Comparison of ENCODE assay signal across 10 mouse cellular contexts in the genomic region with DNA sequence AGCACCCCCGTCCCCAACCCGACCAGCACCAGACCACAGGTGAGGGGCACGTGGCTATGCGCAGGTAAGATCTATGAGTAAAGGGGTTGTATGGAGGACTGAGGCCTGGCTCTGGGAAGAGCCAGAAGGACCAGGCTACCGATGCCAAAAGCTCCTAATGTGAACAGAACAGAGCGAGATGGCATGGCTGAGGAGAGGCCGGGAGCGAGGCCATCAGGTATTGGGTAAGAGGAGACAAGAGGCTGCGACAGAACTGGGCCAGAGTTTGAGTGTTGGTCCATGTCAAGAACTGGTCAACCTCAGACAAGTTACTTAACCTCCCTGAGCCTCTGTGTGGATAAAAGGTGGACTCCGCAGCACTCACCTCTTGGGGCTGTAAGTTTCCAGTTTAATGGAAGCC. TPM values are rescaled to one million over a fixed set of nuclear protein-coding genes. Genes with fewer than 3 reads are reported as not detected.
DNase-seq lines count a peak whose midpoint lies in the region; ATAC-seq and TF ChIP-seq lines count a peak whose summit lies in the region.
"Had no signal": no experiment of that assay in that cellular context is flagged by ENCODE, and none has a peak within 500 bp of the region (broad histone marks: within the 10 kb centered on the region; RNA-seq: fewer than 3 reads in every experiment).

No protein-coding gene starts in this region.

- H3K9me3 ChIP-seq in kidney, embryonic 15.5 days (replicated peaks) = no peaks in the 10 kb centered on the region
- no peaks in the 10 kb centered on the region for H3K9me3 ChIP-seq in ES-E14 (ENCODE audit: control insufficient read depth, insufficient read depth, low read depth, low read length)
- H3K9me3 ChIP-seq in limb, embryonic 13.5 days = no peaks in the 10 kb centered on the region

- peak; percentile 33 to 36 for DNase-seq in adrenal gland, postnatal 36 days
- DNase-seq in adrenal gland, adult 8-10 months = no peak
- DNase-seq in kidney, postnatal 10 days = no peak
- DNase-seq in ES-E14 (ENCODE audit: low read depth, low spot score) = no peak
- no peak for DNase-seq in left cerebral cortex, adult 11 months (ENCODE audit: low spot score)

- peak overlapping the region; percentile 62 for H3K27ac ChIP-seq in kidney, embryonic 15.5 days
- no peak overlapping the region for H3K27ac ChIP-seq in ES-E14 (ENCODE audit: insufficient read depth, low read depth, low read length, poor library complexity, severe bottlenecking)
- no peak overlapping the region for H3K27ac ChIP-seq in limb, embryonic 13.5 days

- no peaks in the 10 kb centered on the region for H3K27me3 ChIP-seq in kidney, embryonic 15.5 days
- no peaks in the 10 kb centered on the region for H3K27me3 ChIP-seq in limb, embryonic 13.5 days

- peak overlapping the region; percentile 44 for H3K4me2 ChIP-seq in kidney, embryonic 15.5 days
- H3K4me2 ChIP-seq in limb, embryonic 13.5 days (replicated peaks) = peak overlapping the region; percentile 32

- H3K4me3 ChIP-seq in kidney, embryonic 15.5 days (replicated peaks) = peak overlapping the region; percentile 33
- peak overlapping the region; percentile 18 to 39; a peak in 3 of 4 replicates for H3K4me3 ChIP-seq in ES-E14 (ENCODE audit: insufficient read depth in 1 of 2, low read depth in 1 of 2, low read length in 2 of 2, poor library complexity in 1 of 2, severe bottlenecking in 1 of 2)
- H3K4me3 ChIP-seq in limb, embryonic 13.5 days = 0 out of 2 replicates have a peak overlapping the region, but pooled peaks have one; percentile 3

- peaks cover 10% of the 10 kb centered on the region for H3K4me1 ChIP-seq in kidney, embryonic 15.5 days
- peaks cover 6 to 26% of the 10 kb centered on the region in 2 experiments; a peak in 2 of 4 replicates for H3K4me1 ChIP-seq in ES-E14 (ENCODE audit: control insufficient read depth in 2 of 2, insufficient read depth in 2 of 2, low read length in 2 of 2, poor library complexity in 1 of 2)
- H3K4me1 ChIP-seq in limb, embryonic 13.5 days = 0 out of 2 replicates have a peak, but pooled peaks cover 5% of the 10 kb centered on the region

- in situ Hi-C loops in ES-E14 (cut with MboI; ENCODE audit: low sequenced_read_pairs in 2 of 2, unreplicated experiment in 2 of 2) = no loop called here

- WGBS in kidney, embryonic 15.5 days = 84% methylated on average over 10 of the region's 10 CpGs
- 84% methylated on average over 10 of the region's 10 CpGs for WGBS in limb, embryonic 13.5 days

- no peak overlapping the region for H3K9ac ChIP-seq in kidney, embryonic 15.5 days
- H3K9ac ChIP-seq in ES-E14 (ENCODE audit: insufficient read depth, low read depth, low read length, poor library complexity, severe bottlenecking) = peak overlapping the region; percentile 30
- no peak overlapping the region for H3K9ac ChIP-seq in limb, embryonic 13.5 days

- ATAC-seq in kidney, embryonic 15.5 days (replicated peaks; ENCODE audit: low FRiP score) = no peak
- ATAC-seq in limb, embryonic 13.5 days (ENCODE audit: low FRiP score, low read depth) = no peak
- no peak for ATAC-seq in erythroid progenitor cell, adult 5-6 weeks (replicated peaks; ENCODE audit: low FRiP score, poor library complexity, severe bottlenecking)
- ATAC-seq: inflammation-experienced regulatory T-cells, adult 6 months had no signal

- no peaks in the 10 kb centered on the region for H3K36me3 ChIP-seq in kidney, embryonic 15.5 days
- no peaks in the 10 kb centered on the region for H3K36me3 ChIP-seq in ES-E14 (ENCODE audit: control insufficient read depth, insufficient read depth, low read length, poor library complexity, severe bottlenecking)
- H3K36me3 ChIP-seq in limb, embryonic 13.5 days = no peaks in the 10 kb centered on the region

TF ChIP-seq in ES-E14, 5 proteins besides CTCF, POLR2A, EP300 and RAD21:
- TF ChIP-seq MAFK (IDR thresholded peaks at IDR 0.05; ENCODE audit: insufficient read depth, low read depth, low read length) = no peak
- TF ChIP-seq CHD2 (IDR thresholded peaks at IDR 0.05; ENCODE audit: low read depth, low read length) = no peak
- TF ChIP-seq ZC3H11A (IDR thresholded peaks at IDR 0.05; ENCODE audit: borderline replicate concordance, low read depth, low read length) = no peak
- no peak for TF ChIP-seq HCFC1 (IDR thresholded peaks at IDR 0.05; ENCODE audit: borderline replicate concordance, insufficient read depth, low read length)
- TF ChIP-seq ZNF384 (IDR thresholded peaks at IDR 0.05; ENCODE audit: low read depth, low read length) = no peak

RNA-seq across cellular contexts. Expression of gene Nos3, which starts 0.4 kb away (rescaled TPM):
- 10 to 100 TPM in 1 of 2 experiments, 1 to 10 TPM in 1; 7.1 to 14.2 TPM for total RNA-seq in adrenal gland, postnatal 36 days (2021)
- total RNA-seq in adrenal gland, adult 8-10 months (2022) = 10 to 100 TPM in 1 of 4 experiments, 1 to 10 TPM in 3; 6.5 to 11.2 (median 9.1) TPM
- polyA plus RNA-seq in kidney, embryonic 15.5 days (2015; fragmentation: Nextera tagmentation; extraction: Ambion mirVana) = 15.4 and 18.4 TPM in 2 replicates
- total RNA-seq in ES-E14 (2012; rRNA removed) = 2.2 and 5.8 TPM in 2 replicates
- 6.0 and 6.6 TPM in 2 replicates for polyA plus RNA-seq in limb, embryonic 13.5 days (2015; fragmentation: Nextera tagmentation; extraction: Ambion mirVana)
- total RNA-seq in erythroid progenitor cell, adult 5-6 weeks (2015; ENCODE audit: low replicate concordance) = not detected in 2 replicates
- total RNA-seq in erythroid progenitor cell, adult 5-6 weeks (2017; ENCODE audit: low replicate concordance) = not detected in 2 replicates

RNA-seq across cellular contexts. Expression of gene Kcnh2, which starts 13.6 kb away (rescaled TPM):
- total RNA-seq in adrenal gland, postnatal 36 days (2021) = 10 to 100 TPM; 14.4 to 14.7 TPM
- 10 to 100 TPM; 17.7 to 47.2 (median 36.0) TPM for total RNA-seq in adrenal gland, adult 8-10 months (2022)
- polyA plus RNA-seq in kidney, embryonic 15.5 days (2015; fragmentation: Nextera tagmentation; extraction: Ambion mirVana) = 7.1 and 7.2 TPM in 2 replicates
- total RNA-seq in ES-E14 (2012; rRNA removed) = 6.5 and 7.7 TPM in 2 replicates
- polyA plus RNA-seq in limb, embryonic 13.5 days (2015; fragmentation: Nextera tagmentation; extraction: Ambion mirVana) = 2.7 and 3.1 TPM in 2 replicates
- not detected in 2 replicates for total RNA-seq in erythroid progenitor cell, adult 5-6 weeks (2015; ENCODE audit: low replicate concordance)
- not detected in 2 replicates for total RNA-seq in erythroid progenitor cell, adult 5-6 weeks (2017; ENCODE audit: low replicate concordance)

RNA-seq across cellular contexts. Expression of gene Atg9b, which starts 27.0 kb away (rescaled TPM):
- 1 to 10 TPM in 1 of 2 experiments, under 1 TPM in 1; 0.99 to 1.6 TPM for total RNA-seq in adrenal gland, postnatal 36 days (2021)
- total RNA-seq in adrenal gland, adult 8-10 months (2022) = 1 to 10 TPM in 1 of 4 experiments, under 1 TPM in 3; 0.55 to 1.3 (median 0.64) TPM
- 0.82 and 1.1 TPM in 2 replicates for polyA plus RNA-seq in kidney, embryonic 15.5 days (2015; fragmentation: Nextera tagmentation; extraction: Ambion mirVana)
- 3.7 and 8.2 TPM in 2 replicates for total RNA-seq in ES-E14 (2012; rRNA removed)
- 0.37 and 0.78 TPM in 2 replicates for polyA plus RNA-seq in limb, embryonic 13.5 days (2015; fragmentation: Nextera tagmentation; extraction: Ambion mirVana)
- not detected in 2 replicates for total RNA-seq in erythroid progenitor cell, adult 5-6 weeks (2015; ENCODE audit: low replicate concordance)
- not detected in 2 replicates for total RNA-seq in erythroid progenitor cell, adult 5-6 weeks (2017; ENCODE audit: low replicate concordance)

RNA-seq across cellular contexts. Expression of gene Abcb8, which starts 28.5 kb away (rescaled TPM):
- total RNA-seq in adrenal gland, postnatal 36 days (2021) = 10 to 100 TPM; 66.8 to 76.5 TPM
- total RNA-seq in adrenal gland, adult 8-10 months (2022) = 10 to 100 TPM; 73.5 to 97.6 (median 86.0) TPM
- 59.2 and 62.0 TPM in 2 replicates for polyA plus RNA-seq in kidney, embryonic 15.5 days (2015; fragmentation: Nextera tagmentation; extraction: Ambion mirVana)
- total RNA-seq in ES-E14 (2012; rRNA removed) = 46.5 and 70.5 TPM in 2 replicates
- 42.1 and 44.6 TPM in 2 replicates for polyA plus RNA-seq in limb, embryonic 13.5 days (2015; fragmentation: Nextera tagmentation; extraction: Ambion mirVana)
- total RNA-seq in erythroid progenitor cell, adult 5-6 weeks (2015; ENCODE audit: low replicate concordance) = 11.9 TPM in 1 of 2 replicates, not detected in the other
- 1.7 and 8.0 TPM in 2 replicates for total RNA-seq in erythroid progenitor cell, adult 5-6 weeks (2017; ENCODE audit: low replicate concordance)

RNA-seq across cellular contexts. Expression of gene Asic3, which starts 48.2 kb away (rescaled TPM):
- total RNA-seq in adrenal gland, postnatal 36 days (2021) = under 1 TPM; 0.26 to 0.36 TPM
- under 1 TPM in 3 of 4 experiments, not detected in 1; 0.30 to 0.59 (median 0.55) TPM for total RNA-seq in adrenal gland, adult 8-10 months (2022)
- 0.39 and 0.53 TPM in 2 replicates for polyA plus RNA-seq in kidney, embryonic 15.5 days (2015; fragmentation: Nextera tagmentation; extraction: Ambion mirVana)
- 0.40 and 0.90 TPM in 2 replicates for total RNA-seq in ES-E14 (2012; rRNA removed)
- 1.7 and 2.0 TPM in 2 replicates for polyA plus RNA-seq in limb, embryonic 13.5 days (2015; fragmentation: Nextera tagmentation; extraction: Ambion mirVana)
- total RNA-seq in erythroid progenitor cell, adult 5-6 weeks (2015; ENCODE audit: low replicate concordance) = not detected in 2 replicates
- total RNA-seq in erythroid progenitor cell, adult 5-6 weeks (2017; ENCODE audit: low replicate concordance) = not detected in 2 replicates
- total RNA-seq: left cerebral cortex, postnatal 36 days had no signal
- polyA plus RNA-seq: inflammation-experienced regulatory T-cells, adult 6 months had no signal

Comparison
In these comparisons a context has a peak if more than half of its experiments do, and no peak if none do; other contexts are left out.
1. DNase-seq: peak in adrenal gland, postnatal 36 days (2 of 2); none in adrenal gland, adult 8-10 months (single experiment), kidney, postnatal 10 days (single experiment), ES-E14 (single experiment) and left cerebral cortex, adult 11 months (single experiment).
2. Peak in every context shown above with its lines, with median percentiles within 50 percentile points of each other: H3K4me3 ChIP-seq.